Mouse (Mus musculus) lung, adult 10 weeks (tissue): ENCODE measurements around the gene Pycard. TPM values are rescaled to one million over a fixed set of nuclear protein-coding genes. Genes with fewer than 3 reads are reported as not detected.

Experiments
- polyA plus RNA-seq: library from polyadenylated mRNA; stranded (reverse); fragments of 350-450 nt; fragmentation: Illumina TruSeq; extraction: RNeasy Lipid Tissue Mini Kit (QIAGEN cat#74804); gene quantifications from one replicate; pipeline ENCODE4 v1.2.3, GENCODE M21; 2014; ENCODE audit warnings: low read depth, low replicate concordance; ENCODE audit not compliant: insufficient read depth

Pycard gene
- 31.3 TPM for polyA plus RNA-seq

DNA sequence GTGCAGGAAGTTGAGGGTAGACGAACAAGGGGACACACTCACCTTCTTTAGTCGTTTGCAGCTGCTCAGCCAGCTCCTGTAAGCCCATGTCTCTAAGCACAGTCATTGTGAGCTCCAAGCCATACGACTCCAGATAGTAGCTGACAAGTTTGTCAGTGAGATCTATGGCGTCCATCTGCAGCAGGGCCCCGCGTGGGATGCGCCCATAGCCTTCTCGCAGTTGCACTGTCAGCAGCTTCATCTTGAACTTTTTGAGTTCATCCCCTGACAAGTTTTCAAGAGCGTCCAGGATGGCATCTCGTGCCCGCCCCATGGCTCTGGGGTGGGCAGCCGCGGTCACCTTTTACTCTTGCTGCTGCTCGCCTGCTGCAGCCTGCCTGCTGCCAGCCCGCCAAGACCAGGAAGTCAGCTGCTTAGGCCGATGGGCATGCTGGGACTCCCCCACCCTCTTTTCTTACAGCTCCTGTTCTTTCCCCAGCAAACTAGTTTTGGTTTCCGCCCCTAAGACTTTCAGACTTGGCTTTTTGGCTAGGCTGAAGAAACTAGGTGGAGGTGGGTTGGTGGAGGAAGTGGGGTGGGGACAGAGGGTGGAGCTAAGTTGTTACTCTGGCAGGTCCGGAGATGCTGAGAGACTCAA, at the start of gene Pycard:
TSS of gene Pycard (minus strand) at position 527 of the 637 bp plus-strand sequence.

DNA sequence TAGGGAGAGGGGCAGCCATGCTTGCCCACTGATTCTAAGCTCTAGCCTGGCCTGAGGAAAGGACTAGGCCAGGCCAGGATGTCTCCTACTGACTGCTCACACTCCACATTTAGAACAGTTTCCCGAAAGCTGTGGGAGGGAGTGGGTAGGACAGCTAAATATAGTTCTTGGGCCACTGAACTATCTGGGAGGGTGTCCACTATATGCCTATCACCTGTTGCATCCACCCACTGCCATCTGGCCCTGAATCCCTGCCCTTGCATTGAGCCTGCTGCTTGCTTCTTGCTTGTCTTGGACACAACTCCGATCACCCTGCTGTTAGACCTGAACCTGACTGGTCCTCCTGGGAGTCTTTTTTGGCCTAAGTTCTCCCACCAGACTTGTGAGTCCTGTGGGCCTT, 10.0 kb upstream of the Pycard start, which contains the start of gene Trim72:
TSS of gene Trim72 (plus strand) at position 262 of the 400 bp plus-strand sequence.

DNA sequence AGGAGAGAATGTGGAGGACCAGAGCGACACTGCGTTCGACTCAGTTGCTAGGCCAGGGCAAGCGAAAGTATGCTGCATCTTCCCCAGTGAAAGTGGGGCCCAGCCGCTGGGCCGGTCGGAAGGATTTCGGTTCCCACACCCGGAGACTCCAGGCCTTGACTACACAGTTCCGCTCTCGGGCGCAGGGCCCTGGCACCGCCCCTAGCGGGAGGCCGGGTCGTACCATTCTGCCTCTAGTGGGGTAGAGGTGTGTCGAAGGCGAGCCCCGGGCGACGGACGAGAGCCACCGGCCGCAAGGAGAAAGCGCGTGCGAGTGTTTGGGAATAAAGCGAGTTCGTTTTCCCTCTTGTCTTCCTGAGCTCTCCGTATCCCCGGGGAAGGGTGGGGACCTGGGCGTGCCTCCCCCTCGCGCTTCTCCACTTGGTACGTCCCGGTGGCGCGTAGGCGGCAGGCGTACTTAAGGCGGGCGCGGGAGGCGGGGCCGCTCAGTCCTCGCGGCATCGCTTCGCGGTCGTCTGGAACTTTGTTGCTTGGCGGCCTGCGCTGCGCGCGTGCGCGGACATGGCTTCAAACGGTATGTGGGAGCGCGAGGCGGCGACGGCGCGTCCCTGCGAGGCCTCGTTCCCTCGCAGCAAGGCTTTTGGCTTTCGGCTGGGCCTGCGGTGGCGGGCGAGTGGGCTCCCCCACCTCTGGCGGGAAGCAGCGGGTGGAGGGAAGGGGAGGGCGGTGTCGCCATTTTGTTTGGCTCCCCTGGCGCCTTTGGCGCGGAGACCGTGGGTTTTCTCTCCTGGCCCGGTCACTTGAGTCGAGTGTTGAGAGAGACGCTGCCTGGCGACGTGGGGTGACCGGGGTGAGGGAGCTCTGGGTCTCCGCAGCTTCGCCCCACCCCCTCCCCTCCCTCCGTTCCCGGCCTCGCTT, 26.4 kb downstream of the Pycard start, which contains the start of gene Fus:
TSS of gene Fus (plus strand) at position 454 of the 918 bp plus-strand sequence.

DNA sequence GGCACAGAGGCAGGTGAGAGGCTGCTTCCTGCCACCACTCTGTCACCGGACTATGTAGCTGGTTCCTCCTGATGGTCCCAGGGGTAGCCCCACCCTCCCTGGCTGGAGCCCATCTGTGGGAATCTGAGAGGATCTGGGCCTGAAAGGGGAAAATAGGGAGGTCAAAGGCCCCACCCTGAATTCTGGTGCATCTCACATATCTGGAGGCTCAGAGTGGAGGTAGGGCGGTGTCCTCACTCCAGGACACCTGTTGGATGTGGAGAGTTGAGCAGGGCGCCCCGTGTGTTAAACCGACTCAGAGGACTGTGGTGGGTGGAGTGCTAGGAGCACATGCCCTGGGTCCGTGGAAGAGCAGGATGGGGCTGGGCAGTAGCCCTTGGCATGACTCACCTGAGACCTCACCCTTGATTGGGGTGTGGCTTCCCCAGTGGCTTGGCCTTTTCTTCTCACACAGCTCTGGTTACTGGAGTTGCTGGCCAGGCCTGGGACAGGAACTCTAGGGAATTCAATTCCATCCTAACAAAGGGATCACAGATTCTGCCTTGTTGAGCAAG, 47.1 kb downstream of the Pycard start, which contains the start of gene Prss36:
TSS of gene Prss36 (minus strand) at position 256 of the 554 bp plus-strand sequence.

Other genes with a start within 250 kb of the Pycard start
- gene Fbxl19, start 249.3 kb downstream of the Pycard start, polyA plus RNA-seq, result 5.9 TPM
- 36.1 TPM for gene Orai3, start 224.1 kb downstream of the Pycard start, polyA plus RNA-seq
- gene Setd1a, start 217.2 kb downstream of the Pycard start, polyA plus RNA-seq, result 6.3 TPM
- not detected for gene Gm49388, start 208.3 kb downstream of the Pycard start, polyA plus RNA-seq
- 43.9 TPM for gene Hsd3b7, start 193.3 kb downstream of the Pycard start, polyA plus RNA-seq
- gene Stx4a, start 169.6 kb downstream of the Pycard start, polyA plus RNA-seq, result 82.2 TPM
- 0.61 TPM for gene Stx1b, start 169.3 kb downstream of the Pycard start, polyA plus RNA-seq
- gene Zfp646, start 117.6 kb downstream of the Pycard start, polyA plus RNA-seq, result 7.3 TPM
- 2.2 TPM for gene Zfp668, start 117.0 kb downstream of the Pycard start, polyA plus RNA-seq
- gene Prss53, start 102.9 kb downstream of the Pycard start, polyA plus RNA-seq, result 1.5 TPM
- not detected for gene Gm21974, start 98.4 kb downstream of the Pycard start, polyA plus RNA-seq
- gene Vkorc1, start 98.2 kb downstream of the Pycard start, polyA plus RNA-seq, result 114 TPM
- gene Bckdk, start 89.8 kb downstream of the Pycard start, polyA plus RNA-seq, result 36.0 TPM
- gene Kat8, start 81.4 kb downstream of the Pycard start, polyA plus RNA-seq, result 15.1 TPM
- 48.3 TPM for gene Prss8, start 63.8 kb downstream of the Pycard start, polyA plus RNA-seq
- gene Prss36, start 47.1 kb downstream of the Pycard start, polyA plus RNA-seq, result 8.8 TPM
- gene Fus, start 26.4 kb downstream of the Pycard start, polyA plus RNA-seq, result 182 TPM
- 1.4 TPM for gene Trim72, start 10.1 kb upstream of the Pycard start, polyA plus RNA-seq
- gene Itgam, start 68.8 kb upstream of the Pycard start, polyA plus RNA-seq, result 5.6 TPM
- 2.2 TPM for gene Gm49368, start 68.8 kb upstream of the Pycard start, polyA plus RNA-seq
- gene Itgax, start 135.7 kb upstream of the Pycard start, polyA plus RNA-seq, result 11.9 TPM
- 0.73 TPM for gene Itgad, start 160.5 kb upstream of the Pycard start, polyA plus RNA-seq
- 84.3 TPM for gene Cox6a2, start 212.5 kb upstream of the Pycard start, polyA plus RNA-seq
- gene Armc5, start 243.5 kb upstream of the Pycard start, polyA plus RNA-seq, result 10.1 TPM
- 2.4 TPM for gene 9130023H24Rik, start 244.2 kb upstream of the Pycard start, polyA plus RNA-seq